In the genomic region with DNA sequence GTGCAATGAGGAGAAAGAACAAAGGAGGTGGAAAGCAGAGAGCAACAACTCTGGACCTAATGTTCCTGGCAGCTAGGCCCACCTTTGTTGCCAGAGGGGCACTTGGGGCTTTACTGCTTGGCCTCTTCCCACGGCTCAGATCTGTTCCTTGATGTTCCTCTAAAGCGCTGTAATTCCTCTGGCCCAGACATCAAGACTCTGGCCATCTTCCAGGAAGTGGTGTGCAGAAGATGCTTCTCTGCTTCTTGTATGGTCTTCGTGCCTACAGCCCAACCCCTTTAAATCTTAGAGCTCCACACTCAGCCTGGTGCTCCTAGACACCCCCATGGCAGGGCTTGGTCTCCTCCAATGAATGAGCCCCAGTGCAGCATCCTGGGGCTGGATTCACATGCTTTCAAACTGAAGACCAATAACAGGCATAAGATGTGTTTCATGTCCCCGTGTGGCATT, we compare ENCODE assay signal across 8 mouse cellular contexts.
DNase-seq lines count a peak whose midpoint lies in the region; ATAC-seq and TF ChIP-seq lines count a peak whose summit lies in the region.

No protein-coding gene starts in this region.

- peak; percentile 54 to 58 for DNase-seq in left cerebral cortex, postnatal 10 days (ENCODE audit: extremely low spot score in 1 of 2, low spot score in 2 of 2)
- no peak for DNase-seq in left cerebral cortex, adult 2 months (ENCODE audit: extremely low spot score in 1 of 2, low spot score in 2 of 2)
- DNase-seq in brain, embryonic 14.5 days (ENCODE audit: low read depth), result peak; percentile 64
- peak; percentile 26 for DNase-seq in forebrain, postnatal 0 days
- no peak for DNase-seq in adrenal gland, adult (ENCODE audit: inconsistent age in 2 of 2, low spot score in 1 of 2)
- DNase-seq in kidney, adult 8-10 months, result no peak
- no peak for DNase-seq in adrenal gland, postnatal 36 days

- no peak overlapping the region for H3K4me3 ChIP-seq in left cerebral cortex, adult 2 months
- no peak overlapping the region for H3K4me3 ChIP-seq in forebrain, postnatal 0 days (ENCODE audit: low read depth, low read length)
- H3K4me3 ChIP-seq in megakaryocyte, embryonic 14.5 days (replicated peaks), result peak overlapping the region; percentile 19

- WGBS in forebrain, postnatal 0 days, result 23% methylated on average over 4 of the region's 4 CpGs

- no peak overlapping the region for H3K4me2 ChIP-seq in forebrain, postnatal 0 days (ENCODE audit: low read depth)

- H3K27ac ChIP-seq in left cerebral cortex, adult 2 months, result no peak overlapping the region
- H3K27ac ChIP-seq in forebrain, postnatal 0 days (ENCODE audit: low read depth, low read length), result no peak overlapping the region

- ATAC-seq in forebrain, postnatal 0 days, result peak; percentile 63

- no peak for TF ChIP-seq CTCF in left cerebral cortex, adult 2 months (IDR thresholded peaks at IDR 0.05)
- TF ChIP-seq CTCF in brain, embryonic 14.5 days (IDR thresholded peaks at IDR 0.05; ENCODE audit: borderline replicate concordance, extremely low read depth, insufficient read depth, insufficient read length), result no peak
- no peak for TF ChIP-seq CTCF in forebrain, postnatal 0 days (IDR thresholded peaks at IDR 0.05; ENCODE audit: low read depth)

- H3K4me1 ChIP-seq in forebrain, postnatal 0 days (ENCODE audit: insufficient read depth), result no peaks in the 10 kb centered on the region
- peaks cover 58% of the 10 kb centered on the region for H3K4me1 ChIP-seq in megakaryocyte, embryonic 14.5 days

- no peaks in the 10 kb centered on the region for H3K27me3 ChIP-seq in forebrain, postnatal 0 days (ENCODE audit: insufficient read depth, low read length)
- H3K27me3 ChIP-seq in megakaryocyte, embryonic 14.5 days (replicated peaks), result no peaks in the 10 kb centered on the region

- no peaks in the 10 kb centered on the region for H3K9me3 ChIP-seq in forebrain, postnatal 0 days (ENCODE audit: low read length)
- H3K9me3 ChIP-seq in megakaryocyte, embryonic 14.5 days, result no peaks in the 10 kb centered on the region

- no peaks in the 10 kb centered on the region for H3K36me3 ChIP-seq in forebrain, postnatal 0 days (ENCODE audit: insufficient read depth)
- H3K36me3 ChIP-seq in megakaryocyte, embryonic 14.5 days (replicated peaks; ENCODE audit: low read length), result no peaks in the 10 kb centered on the region

- TF ChIP-seq POLR2A in brain, embryonic 14.5 days (IDR thresholded peaks at IDR 0.05; ENCODE audit: borderline replicate concordance, extremely low read depth, insufficient read depth, insufficient read length, poor library complexity, severe bottlenecking), result no peak

- intact Hi-C loops in left cerebral cortex, postnatal 10 days (cut with DNase I), result no loop called here
- intact Hi-C loops in left cerebral cortex, adult 2 months (cut with DNase I), result no loop called here

- H3K9ac ChIP-seq in forebrain, postnatal 0 days, result no peak overlapping the region

Comparison
In these comparisons a context has a peak if more than half of its experiments do, and no peak if none do; other contexts are left out.
1. DNase-seq: peak in left cerebral cortex, postnatal 10 days (2 of 2), brain, embryonic 14.5 days (single experiment) and forebrain, postnatal 0 days (single experiment); none in left cerebral cortex, adult 2 months (0 of 2), adrenal gland, adult (0 of 2), kidney, adult 8-10 months (0 of 2) and adrenal gland, postnatal 36 days (0 of 2).